Mouse (Mus musculus) G1E (cell line): ENCODE results near the gene Pkp4.

ENCODE experiments used
- CTCF ChIP-seq: IDR thresholded peaks from 2 replicates; pipeline ENCODE4 v1.5.1; 2012; ENCODE audit warnings: low read depth, low read length, inconsistent platforms, mixed read lengths
- GATA1 ChIP-seq: IDR thresholded peaks from 2 replicates; pipeline ENCODE4 v1.6.1; 2012; ENCODE audit warnings: borderline replicate concordance, low read length, inconsistent platforms, mixed read lengths
- POLR2AphosphoS5 ChIP-seq: IDR thresholded peaks from 2 replicates; pipeline ENCODE4 v1.6.1; 2012; ENCODE audit warnings: low read depth, low read length, inconsistent platforms; ENCODE audit not compliant: insufficient replicate concordance
- TAL1 ChIP-seq: conservative IDR thresholded peaks from 2 replicates; pipeline ENCODE4 v1.6.1; 2012; ENCODE audit warnings: low read depth, low read length, inconsistent platforms, mixed read lengths

DNA sequence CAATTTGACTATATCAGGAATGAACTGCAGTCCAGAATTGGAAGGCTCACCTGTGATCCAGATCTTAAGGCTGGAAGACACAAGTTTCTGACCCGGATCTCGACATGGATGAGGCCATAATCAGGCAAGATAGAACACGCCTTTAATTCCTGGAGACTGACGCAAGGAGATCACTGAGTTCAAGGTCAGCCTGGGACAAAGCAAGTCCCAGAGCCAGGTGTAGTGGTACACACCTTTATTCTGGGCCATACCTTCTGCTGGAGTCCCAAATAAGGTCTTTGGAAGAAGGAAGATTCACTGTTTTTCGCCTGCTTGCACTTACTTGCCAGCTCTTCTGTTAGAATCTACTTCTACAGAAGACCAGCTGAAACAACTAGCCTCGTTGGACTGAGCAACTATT is 26.3 kb downstream of the Pkp4 start:
- no peak for TF ChIP-seq POLR2AphosphoS5
- TF ChIP-seq CTCF = no peak
- no peak for TF ChIP-seq TAL1
- TF ChIP-seq GATA1 = no peak
